Mouse (Mus musculus) kidney, embryonic 14.5 days (tissue): ENCODE measurements around the gene Mrpl16. TPM values are rescaled to one million over a fixed set of nuclear protein-coding genes. Genes with fewer than 3 reads are reported as not detected.

ENCODE experiments used
- ATAC-seq: fragments of 200-750 bp; cut with Nextera tagmentation; 2 replicates; pipeline ENCODE4 v1.8.0; 2017; ENCODE audit warnings: moderate number of reproducible peaks, mild to moderate bottlenecking, moderate TSS enrichment, moderate library complexity; ENCODE audit not compliant: low FRiP score, low TSS enrichment
- H3K27ac ChIP-seq: fragments of 300-500 bp; sonication (generic); 2 replicates; pipeline ENCODE4 v1.5.1; 2014; ENCODE audit warnings: low read depth, mild to moderate bottlenecking, low read length, moderate library complexity, mixed read lengths
- H3K27me3 ChIP-seq: fragments of 300-500 bp; sonication (generic); 2 replicates; pipeline ENCODE4 v1.6.1; 2014; ENCODE audit warnings: mild to moderate bottlenecking, low read length; ENCODE audit not compliant: control insufficient read depth, insufficient read depth
- H3K36me3 ChIP-seq: fragments of 300-500 bp; sonication (generic); 2 replicates; pipeline ENCODE4 v1.6.1; 2014; ENCODE audit warnings: low read length, mixed read lengths; ENCODE audit not compliant: control insufficient read depth, insufficient read depth
- H3K4me1 ChIP-seq: fragments of 300-500 bp; sonication (generic); 2 replicates; pipeline ENCODE4 v1.6.1; 2014; ENCODE audit warnings: low read length, mixed read lengths; ENCODE audit not compliant: control insufficient read depth, insufficient read depth
- H3K4me2 ChIP-seq: fragments of 300-500 bp; sonication (generic); replicated peaks from 2 replicates; pipeline ENCODE4 v1.6.1; 2014; ENCODE audit warnings: low read depth, mild to moderate bottlenecking, low read length
- H3K4me3 ChIP-seq: fragments of 300-500 bp; sonication (generic); 2 replicates; pipeline ENCODE4 v1.5.1; 2014; ENCODE audit warnings: mild to moderate bottlenecking, low read length
- H3K9ac ChIP-seq: fragments of 300-500 bp; sonication (generic); 2 replicates; pipeline ENCODE4 v1.6.1; 2014; ENCODE audit warnings: low read depth, mild to moderate bottlenecking, low read length, moderate library complexity
- H3K9me3 ChIP-seq: fragments of 300-500 bp; sonication (generic); 2 replicates; pipeline ENCODE4 v1.6.1; 2016; ENCODE audit warnings: low read length; ENCODE audit not compliant: control insufficient read depth
- WGBS: fragments of 180-500 bp; shearing (Covaris S2); extraction: QIAGEN DNeasy Blood & Tissue Kit; methylation state at CpG from one replicate; pipeline ENCODE4 v1.1.7; 2014; 5-methylcytosine and 5-hydroxymethylcytosine counted together
- polyA plus RNA-seq: library from polyadenylated mRNA; unstranded; fragments of >200 nt; fragmentation: Nextera tagmentation; extraction: Ambion mirVana; gene quantifications from 2 replicates; pipeline ENCODE4 v1.2.1, GENCODE M21; 2014

Gene Mrpl16
- 59.8 and 64.9 TPM in 2 replicates for polyA plus RNA-seq

- Histone ChIP-seq H3K9me3 (no peaks in the 10 kb centered on the region), H3K9ac (peak within 1 kb of the TSS; percentile 76), H3K4me2 (peak within 1 kb of the TSS; percentile 71), H3K27me3 (no peaks in the 10 kb centered on the region), H3K36me3 (peaks cover 22% of the 10 kb centered on the region), H3K4me1 (0 out of 2 replicates have a peak, but pooled peaks cover 6% of the 10 kb centered on the region), H3K4me3 (peak within 1 kb of the TSS; percentile 77), H3K27ac (peak within 1 kb of the TSS; percentile 37; the same call in 1 of the 2 replicates)
- under 1% methylated on average over 30 of the region's 30 CpGs for WGBS
- peak; percentile 92 for ATAC-seq
Observed at GRCm38 (mm10) chr19:11770205-11770892, at the start of gene Mrpl16. Gene Mrpl16, plus strand, starts transcription at chr19:11770391.

DNA sequence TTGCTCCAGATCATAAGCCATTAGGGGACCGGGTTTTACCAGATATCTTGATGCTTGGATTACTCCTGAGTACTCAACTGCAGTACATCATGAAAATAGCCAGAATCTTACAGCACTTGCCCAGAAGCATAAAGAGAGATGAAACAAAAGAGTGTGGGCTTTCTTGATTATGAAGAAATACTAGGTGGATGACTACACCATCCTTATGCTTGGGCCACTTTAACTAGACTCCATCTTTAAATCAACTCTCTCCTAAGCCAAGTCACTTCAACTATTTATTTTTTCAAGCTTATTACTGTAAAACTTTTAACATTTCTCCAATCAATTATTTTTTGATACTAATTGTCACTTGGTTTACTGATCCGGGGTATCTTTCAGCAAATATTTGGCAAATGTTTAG lies 46.3 kb upstream of the Mrpl16 start:
- Histone ChIP-seq H3K9me3 (no peaks in the 10 kb centered on the region), H3K27me3 (no peaks in the 10 kb centered on the region), H3K9ac (no peak overlapping the region), H3K36me3 (no peaks in the 10 kb centered on the region), H3K4me1 (no peaks in the 10 kb centered on the region), H3K4me2 (no peak overlapping the region), H3K27ac (no peak overlapping the region), H3K4me3 (no peak overlapping the region)
- no peak for ATAC-seq
- 92% methylated on average over 2 of the region's 2 CpGs for WGBS

GRCm38 (mm10) chr19:11724275-11724674 lies 45.9 kb upstream of the Mrpl16 start:
- Histone ChIP-seq H3K27me3 (no peaks in the 10 kb centered on the region), H3K4me1 (no peaks in the 10 kb centered on the region), H3K4me2 (no peak overlapping the region), H3K9ac (no peak overlapping the region), H3K4me3 (no peak overlapping the region), H3K27ac (no peak overlapping the region), H3K36me3 (no peaks in the 10 kb centered on the region), H3K9me3 (no peaks in the 10 kb centered on the region)
- 86% methylated on average over 6 of the region's 6 CpGs for WGBS
- ATAC-seq = no peak

DNA sequence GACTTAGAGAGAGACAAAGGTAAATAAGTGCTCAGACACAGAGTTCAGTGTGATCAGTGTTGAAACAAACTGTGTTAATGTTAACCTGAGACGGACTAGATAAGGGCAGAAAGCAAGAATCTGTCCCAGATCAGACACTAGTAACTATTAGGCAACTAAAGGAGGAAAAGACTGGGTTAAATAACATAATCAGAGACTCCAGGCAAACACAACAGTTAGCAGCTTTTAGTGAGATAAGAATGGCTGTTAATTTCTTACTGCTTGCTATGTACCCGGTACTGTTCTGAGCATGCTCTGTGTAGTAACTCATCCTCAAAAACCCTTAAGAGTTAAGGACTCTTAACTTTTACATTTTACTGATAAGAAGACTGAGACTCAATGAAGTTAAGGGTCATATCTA lies 44.3 kb upstream of the Mrpl16 start:
- Histone ChIP-seq H3K4me1 (no peaks in the 10 kb centered on the region), H3K4me3 (no peak overlapping the region), H3K27me3 (no peaks in the 10 kb centered on the region), H3K27ac (no peak overlapping the region), H3K36me3 (no peaks in the 10 kb centered on the region), H3K9ac (no peak overlapping the region), H3K4me2 (no peak overlapping the region), H3K9me3 (no peaks in the 10 kb centered on the region)
- ATAC-seq = no peak
- WGBS = 82% methylated on average over 2 of the region's 2 CpGs

DNA sequence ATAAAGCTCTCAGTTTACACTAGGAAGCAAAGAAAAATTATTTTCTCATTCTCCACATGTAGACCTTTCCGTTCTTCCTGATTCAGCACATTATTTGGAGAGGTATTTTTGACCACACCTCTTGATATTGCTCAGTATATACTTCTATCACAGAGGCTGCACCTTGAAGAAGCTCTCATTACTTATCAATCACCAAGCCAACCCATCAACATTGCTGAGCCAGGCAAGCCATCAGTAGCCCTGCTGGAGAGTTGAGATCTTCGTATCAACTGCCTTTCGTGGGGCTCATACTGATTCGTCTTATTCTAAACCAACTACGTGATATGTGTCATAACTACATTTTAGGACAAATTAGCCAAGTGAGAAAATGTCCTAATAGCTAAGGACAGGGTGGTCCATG lies 42.9 kb upstream of the Mrpl16 start:
- no peaks in the 10 kb centered on the region for H3K9me3 ChIP-seq
- no peaks in the 10 kb centered on the region for H3K4me1 ChIP-seq
- no peaks in the 10 kb centered on the region for H3K27me3 ChIP-seq
- no peaks in the 10 kb centered on the region for H3K36me3 ChIP-seq
- WGBS = 91% methylated on average over 5 of the region's 5 CpGs
- H3K9ac ChIP-seq = no peak overlapping the region
- ATAC-seq = no peak
- H3K4me2 ChIP-seq = no peak overlapping the region
- no peak overlapping the region for H3K4me3 ChIP-seq
- H3K27ac ChIP-seq = no peak overlapping the region

GRCm38 (mm10) chr19:11730278-11730677 lies 39.9 kb upstream of the Mrpl16 start:
- H3K9ac ChIP-seq = no peak overlapping the region
- no peaks in the 10 kb centered on the region for H3K36me3 ChIP-seq
- no peak overlapping the region for H3K4me2 ChIP-seq
- no peaks in the 10 kb centered on the region for H3K9me3 ChIP-seq
- ATAC-seq = no peak
- no peak overlapping the region for H3K4me3 ChIP-seq
- no peak overlapping the region for H3K27ac ChIP-seq
- H3K27me3 ChIP-seq = no peaks in the 10 kb centered on the region
- 85% methylated on average over 1 of the region's 1 CpGs for WGBS
- H3K4me1 ChIP-seq = no peaks in the 10 kb centered on the region

- whole genome bisulfite sequencing = 58% methylated on average over 1 of the region's 1 CpGs
Observed at GRCm38 (mm10) chr19:11736455-11736854, 33.7 kb upstream of the Mrpl16 start.

DNA sequence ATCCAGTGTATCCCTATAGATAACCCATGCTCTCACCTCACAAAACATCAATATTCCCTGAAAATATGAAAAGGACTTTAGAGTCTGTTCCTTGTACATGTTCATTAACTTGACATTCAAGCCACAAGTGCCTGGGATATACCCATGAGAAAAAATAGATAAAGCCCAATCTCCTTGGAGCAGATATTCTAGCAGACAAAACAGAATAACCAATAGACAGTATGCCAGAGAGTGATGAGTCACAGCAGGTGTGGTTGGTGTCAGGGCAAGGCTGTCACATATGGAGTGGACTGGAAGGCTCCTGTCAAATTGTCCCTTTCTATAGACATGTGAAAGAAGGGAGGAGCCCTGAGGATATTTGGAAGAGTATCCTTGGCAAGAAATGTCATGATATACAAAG lies 24.5 kb upstream of the Mrpl16 start:
- Histone ChIP-seq H3K27ac (no peak overlapping the region), H3K36me3 (no peaks in the 10 kb centered on the region), H3K4me3 (no peak overlapping the region), H3K9me3 (no peaks in the 10 kb centered on the region), H3K27me3 (no peaks in the 10 kb centered on the region), H3K4me2 (no peak overlapping the region), H3K4me1 (no peaks in the 10 kb centered on the region), H3K9ac (no peak overlapping the region)
- no peak for ATAC-seq

More at GRCm38 (mm10) chr19:11736455-11736854, 33.7 kb upstream of the Mrpl16 start:
- Histone ChIP-seq H3K4me3 (no peak overlapping the region), H3K27ac (no peak overlapping the region), H3K4me1 (no peaks in the 10 kb centered on the region), H3K9me3 (no peaks in the 10 kb centered on the region), H3K36me3 (no peaks in the 10 kb centered on the region), H3K4me2 (no peak overlapping the region), H3K9ac (no peak overlapping the region), H3K27me3 (no peaks in the 10 kb centered on the region)
- ATAC-seq = no peak

GRCm38 (mm10) chr19:11747298-11747697 lies 22.9 kb upstream of the Mrpl16 start, which contains the start of gene Gif:
Gene Gif, plus strand, starts transcription at chr19:11747554.
- H3K9ac ChIP-seq = no peak within 1 kb of the TSS
- H3K4me1 ChIP-seq = no peaks in the 10 kb centered on the region
- no peaks in the 10 kb centered on the region for H3K27me3 ChIP-seq
- H3K27ac ChIP-seq = no peak within 1 kb of the TSS
- no peaks in the 10 kb centered on the region for H3K9me3 ChIP-seq
- no peak within 1 kb of the TSS for H3K4me3 ChIP-seq
- no peak within 1 kb of the TSS for H3K4me2 ChIP-seq
- 85% methylated on average over 2 of the region's 2 CpGs for WGBS
- no peaks in the 10 kb centered on the region for H3K36me3 ChIP-seq
- no peak for ATAC-seq
